Mouse (Mus musculus): ENCODE data around the gene Dnlz.
"Not testable (repeated sequence)": the region's sequence is repeated elsewhere in the genome, so short reads cannot be mapped to it uniquely, and the experiment has no call there.

GRCm38 (mm10) chr2:26380871-26381270 is 29.0 kb upstream of the Dnlz start:
- not testable (repeated sequence) for TF ChIP-seq CTCF (IDR thresholded peaks at IDR 0.05; ENCODE audit: extremely low read depth, insufficient read depth, insufficient read length, insufficient replicate concordance); POLR2A (IDR thresholded peaks at IDR 0.05; ENCODE audit: low read depth, low read length)
